Mouse (Mus musculus): ENCODE data around the gene Cdk13. TPM values are rescaled to one million over a fixed set of nuclear protein-coding genes. Genes with fewer than 3 reads are reported as not detected.

The Cdk13 gene
- polyA plus RNA-seq, 1 experiment: 34.0 TPM

DNA sequence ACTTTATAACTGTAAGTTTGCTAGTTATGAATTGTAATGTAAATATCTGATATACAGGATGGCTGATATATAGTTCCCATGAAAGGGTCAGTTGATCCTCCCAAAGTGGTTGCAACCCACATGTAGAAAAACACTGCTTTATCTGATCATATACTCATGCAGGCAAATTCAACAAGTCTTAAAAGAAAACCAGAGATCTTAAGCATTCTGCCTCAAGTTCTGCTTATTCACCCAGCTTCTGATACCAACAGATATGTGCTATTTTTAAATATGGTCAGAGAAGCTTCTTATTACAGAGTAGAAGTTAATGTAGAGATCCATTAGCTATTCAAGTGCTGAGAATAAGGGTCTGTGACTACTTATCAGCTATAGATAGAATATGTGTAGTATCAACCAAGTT lies 103.6 kb downstream of the Cdk13 start:
- H3K4me3 ChIP-seq (replicated peaks): no peak overlapping the region
- H3K9me3 ChIP-seq: no peaks in the 10 kb centered on the region
- no peak for TF ChIP-seq GATA1 (IDR thresholded peaks at IDR 0.05; ENCODE audit: borderline replicate concordance, low read length)
- H3K4me1 ChIP-seq: peaks cover 37% of the 10 kb centered on the region
- peaks cover 43% of the 10 kb centered on the region for H3K36me3 ChIP-seq (replicated peaks; ENCODE audit: low read length)
- no peaks in the 10 kb centered on the region for H3K27me3 ChIP-seq (replicated peaks)

DNA sequence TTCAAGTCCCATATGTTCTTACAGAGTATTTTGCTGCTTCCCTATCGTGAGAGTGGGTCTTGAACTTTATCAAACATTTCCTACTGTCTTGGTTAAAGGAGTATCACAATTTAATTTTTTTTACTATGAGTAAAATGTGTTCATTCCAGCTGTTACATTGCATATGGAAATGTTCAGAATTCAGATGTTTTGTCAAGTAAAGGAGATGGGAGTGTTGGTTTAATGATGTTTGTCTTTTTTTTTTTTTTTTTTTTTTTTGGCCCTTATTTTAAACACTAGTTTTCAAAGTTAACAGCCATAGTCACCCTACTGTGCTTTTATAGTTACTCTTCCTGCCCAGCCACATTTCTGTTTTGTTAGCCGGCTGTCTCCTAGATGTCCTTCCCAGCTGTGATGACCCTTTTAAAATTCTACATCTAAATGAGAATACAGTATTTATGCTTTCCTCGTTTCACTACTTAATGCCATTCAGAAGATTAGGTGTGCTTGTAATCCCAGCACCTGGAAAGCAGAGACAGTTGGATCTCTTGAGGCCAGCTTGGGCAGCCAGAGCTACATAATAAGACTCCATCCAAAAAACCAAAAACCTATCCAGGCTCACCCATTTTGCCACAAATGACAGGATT lies 104.7 kb downstream of the Cdk13 start:
- no peaks in the 10 kb centered on the region for H3K9me3 ChIP-seq
- TF ChIP-seq FLI1 (IDR thresholded peaks at IDR 0.05; ENCODE audit: low read length) (no peak), GATA1 (IDR thresholded peaks at IDR 0.05; ENCODE audit: borderline replicate concordance, low read length) (no peak)
- no peaks in the 10 kb centered on the region for H3K27me3 ChIP-seq (replicated peaks)
- H3K4me1 ChIP-seq: peaks cover 37% of the 10 kb centered on the region
- H3K4me3 ChIP-seq (replicated peaks): no peak overlapping the region
- peaks cover 41% of the 10 kb centered on the region for H3K36me3 ChIP-seq (replicated peaks; ENCODE audit: low read length)

DNA sequence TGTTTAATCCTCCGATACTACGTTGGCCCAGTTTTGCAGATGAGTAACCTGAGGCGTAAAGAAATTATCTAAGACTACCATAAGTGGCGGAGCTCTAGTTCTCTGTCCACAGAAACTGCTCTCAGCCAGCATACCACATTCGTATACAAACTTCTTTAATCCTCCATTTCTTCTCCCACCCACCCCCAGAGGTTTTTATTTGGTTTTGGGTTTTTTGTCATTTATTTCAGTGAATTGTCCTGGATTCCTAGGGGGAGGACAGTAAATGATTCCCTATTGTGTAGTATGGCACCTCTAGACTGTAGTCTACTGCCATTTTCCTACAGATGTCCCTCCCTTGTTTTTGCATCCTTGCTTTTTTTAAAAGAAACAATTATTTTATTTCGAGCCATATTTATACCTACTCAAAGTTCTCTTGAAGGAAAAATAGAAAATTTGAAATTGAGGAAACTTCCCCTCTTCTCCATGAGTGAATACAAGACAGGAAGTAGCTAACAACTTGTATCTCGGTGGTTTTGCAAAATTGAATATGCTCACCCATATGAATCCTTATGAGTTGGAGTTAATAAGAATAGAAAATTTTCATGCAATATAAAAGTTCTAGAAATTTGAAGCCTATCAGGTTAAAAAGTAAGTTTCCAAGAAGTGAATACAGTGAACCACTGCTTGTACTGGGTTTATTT lies 108.9 kb downstream of the Cdk13 start:
- Histone ChIP-seq H3K9me3 (no peaks in the 10 kb centered on the region), H3K27me3 (replicated peaks) (no peaks in the 10 kb centered on the region), H3K4me3 (replicated peaks) (peak overlapping the region; percentile 94), H3K4me1 (peaks cover 28% of the 10 kb centered on the region), H3K36me3 (replicated peaks; ENCODE audit: low read length) (peaks cover 11% of the 10 kb centered on the region)
- no peak for TF ChIP-seq GATA1 (IDR thresholded peaks at IDR 0.05; ENCODE audit: borderline replicate concordance, low read length)
- no peak for TF ChIP-seq FLI1 (IDR thresholded peaks at IDR 0.05; ENCODE audit: low read length)

DNA sequence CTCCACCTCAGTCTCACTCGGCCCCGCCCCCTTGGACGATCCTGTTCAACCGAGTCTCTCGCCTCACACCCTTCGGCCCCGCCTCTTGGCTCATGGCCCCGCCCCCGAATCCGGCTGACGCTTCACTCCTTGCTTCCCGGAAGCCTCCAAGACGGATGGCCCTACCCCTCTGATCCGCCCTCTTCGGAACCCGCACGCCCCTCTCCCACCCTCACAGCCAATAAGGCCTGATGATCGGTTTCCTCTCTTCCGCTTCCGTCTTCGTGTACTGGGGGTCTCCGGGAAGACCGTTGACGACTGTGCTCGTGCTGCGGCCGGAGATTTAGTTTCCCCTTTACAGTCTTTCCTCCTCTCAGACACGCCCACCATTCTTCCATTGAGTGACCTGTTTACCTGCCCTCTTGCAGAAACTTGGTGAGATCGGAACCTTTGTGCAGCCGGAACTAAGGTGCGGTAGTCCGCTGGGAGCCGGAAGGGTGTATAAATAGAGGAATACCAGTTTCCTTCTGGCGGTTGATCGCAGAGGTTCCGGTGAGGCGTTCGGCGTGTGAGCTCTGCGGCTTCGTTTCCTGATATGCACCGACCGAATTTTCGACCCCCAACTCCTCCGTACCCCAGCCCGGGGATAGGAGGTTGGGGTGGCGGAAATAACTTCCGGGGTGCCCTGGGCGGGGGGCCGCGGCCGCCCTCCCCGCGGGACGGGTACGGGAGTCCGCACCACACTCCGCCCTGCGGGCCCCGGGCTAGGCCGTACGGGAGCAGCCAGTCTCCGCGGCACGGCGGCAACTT lies 109.8 kb downstream of the Cdk13 start, which contains the start of the genes Mplkip and Sugct:
Mplkip (plus strand) TSS at position 282 of the 789 bp plus-strand sequence.
Sugct (minus strand) TSS at position 643 of the 789 bp plus-strand sequence.
- Histone ChIP-seq H3K4me3 (replicated peaks) (peak within 1 kb of the TSS; percentile 94), H3K36me3 (replicated peaks; ENCODE audit: low read length) (peaks cover 8% of the 10 kb centered on the region), H3K4me1 (peaks cover 18% of the 10 kb centered on the region), H3K9me3 (no peaks in the 10 kb centered on the region), H3K27me3 (replicated peaks) (no peaks in the 10 kb centered on the region)
- TF ChIP-seq GATA1 (IDR thresholded peaks at IDR 0.05; ENCODE audit: borderline replicate concordance, low read length) (no peak), FLI1 (IDR thresholded peaks at IDR 0.05; ENCODE audit: low read length) (no peak; the same call in 1 of the 2 replicates)

DNA sequence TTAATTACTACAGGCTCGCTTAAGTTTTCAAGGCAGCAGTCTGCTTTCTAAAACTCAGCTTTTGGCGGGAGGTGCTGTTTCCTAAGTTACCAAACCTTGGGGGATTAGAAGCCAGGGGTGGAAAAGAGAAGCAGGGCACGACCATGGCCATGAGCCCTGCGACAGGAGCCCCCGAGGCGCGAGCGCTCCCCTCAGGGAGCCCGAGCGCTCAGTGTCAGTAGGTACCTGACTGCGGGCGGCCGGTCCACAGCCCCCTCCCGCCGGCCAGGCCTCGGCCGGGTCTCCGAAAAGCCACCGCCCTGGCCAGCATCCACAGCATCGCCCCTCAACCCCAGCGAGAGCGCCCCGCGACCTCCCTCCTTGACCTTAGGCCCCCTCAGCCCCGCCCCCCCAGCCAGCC lies 110.5 kb downstream of the Cdk13 start:
- TF ChIP-seq FLI1 (IDR thresholded peaks at IDR 0.05; ENCODE audit: low read length) (no peak), GATA1 (IDR thresholded peaks at IDR 0.05; ENCODE audit: borderline replicate concordance, low read length) (no peak)
- Histone ChIP-seq H3K9me3 (no peaks in the 10 kb centered on the region), H3K4me3 (replicated peaks) (peak overlapping the region; percentile 94), H3K4me1 (peaks cover 17% of the 10 kb centered on the region), H3K36me3 (replicated peaks; ENCODE audit: low read length) (peaks cover 8% of the 10 kb centered on the region), H3K27me3 (replicated peaks) (no peaks in the 10 kb centered on the region)

DNA sequence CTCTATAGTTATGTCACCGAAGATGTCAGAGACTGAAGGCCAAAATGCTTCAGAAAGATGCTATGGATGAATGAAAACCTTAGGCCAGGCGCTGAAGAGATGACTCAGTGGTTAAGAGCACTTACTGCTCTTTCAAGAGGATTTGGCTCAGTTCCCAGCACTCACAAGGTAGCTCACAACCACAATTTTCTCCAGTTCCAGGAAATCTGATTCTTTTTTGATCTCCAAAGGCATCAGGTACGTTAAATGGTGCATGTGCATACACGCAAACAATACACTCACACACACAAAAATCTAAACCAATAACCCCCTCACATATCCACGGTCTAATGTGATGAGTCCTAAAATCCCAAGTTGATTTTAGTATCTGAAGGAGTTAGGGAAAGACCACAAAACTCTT lies 111.1 kb downstream of the Cdk13 start:
- Histone ChIP-seq H3K27me3 (replicated peaks) (no peaks in the 10 kb centered on the region), H3K4me3 (replicated peaks) (peak overlapping the region; percentile 94), H3K36me3 (replicated peaks; ENCODE audit: low read length) (peaks cover 8% of the 10 kb centered on the region), H3K9me3 (no peaks in the 10 kb centered on the region), H3K4me1 (peaks cover 12% of the 10 kb centered on the region)
- no peak for TF ChIP-seq GATA1 (IDR thresholded peaks at IDR 0.05; ENCODE audit: borderline replicate concordance, low read length)
- TF ChIP-seq FLI1 (IDR thresholded peaks at IDR 0.05; ENCODE audit: low read length): no peak

DNA sequence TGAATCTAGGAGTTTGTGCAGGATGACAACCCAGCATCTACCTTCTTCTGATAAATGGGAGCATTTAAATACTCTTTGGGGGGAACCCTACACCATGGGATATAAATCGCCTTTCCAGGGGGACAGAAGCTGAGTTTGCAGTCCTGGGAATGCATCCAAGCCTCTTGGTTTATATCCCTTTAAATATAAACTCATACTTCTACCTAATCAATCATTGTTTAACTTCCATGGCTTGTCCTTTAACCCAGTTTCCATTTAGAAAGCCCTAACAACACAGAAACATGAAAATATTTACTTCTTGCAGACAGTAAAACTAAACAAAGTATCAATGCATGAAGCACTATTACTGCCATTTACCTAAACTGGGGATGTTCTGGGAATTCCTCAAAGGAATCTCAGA lies 113.5 kb downstream of the Cdk13 start:
- H3K9me3 ChIP-seq: no peaks in the 10 kb centered on the region
- no peaks in the 10 kb centered on the region for H3K36me3 ChIP-seq (replicated peaks; ENCODE audit: low read length)
- H3K4me3 ChIP-seq (replicated peaks): no peak overlapping the region
- TF ChIP-seq FLI1 (IDR thresholded peaks at IDR 0.05; ENCODE audit: low read length): no peak
- no peak for TF ChIP-seq GATA1 (IDR thresholded peaks at IDR 0.05; ENCODE audit: borderline replicate concordance, low read length)
- H3K4me1 ChIP-seq: peaks cover 7% of the 10 kb centered on the region
- H3K27me3 ChIP-seq (replicated peaks): no peaks in the 10 kb centered on the region

DNA sequence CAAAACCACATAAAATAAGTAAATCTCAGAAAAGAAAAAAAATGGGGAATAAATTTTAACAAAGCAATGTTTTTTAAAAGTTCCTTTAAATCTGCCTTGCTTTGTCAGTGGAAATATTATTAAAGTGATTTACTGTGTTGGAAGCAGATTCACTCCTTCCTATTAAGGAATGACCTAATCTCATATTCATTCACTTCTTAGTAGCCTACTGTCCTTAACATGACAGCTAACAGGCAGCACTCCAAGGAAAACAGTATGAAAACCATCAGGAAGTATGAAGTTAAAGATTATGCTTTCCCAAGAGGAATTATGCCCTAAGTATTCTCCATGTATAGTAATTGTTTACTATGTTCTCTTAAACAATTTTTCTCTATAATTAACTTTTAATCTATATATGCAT lies 114.2 kb downstream of the Cdk13 start:
- Histone ChIP-seq H3K4me1 (peaks cover 7% of the 10 kb centered on the region), H3K27me3 (replicated peaks) (no peaks in the 10 kb centered on the region), H3K36me3 (replicated peaks; ENCODE audit: low read length) (no peaks in the 10 kb centered on the region), H3K9me3 (no peaks in the 10 kb centered on the region), H3K4me3 (replicated peaks) (no peak overlapping the region)
- no peak for TF ChIP-seq GATA1 (IDR thresholded peaks at IDR 0.05; ENCODE audit: borderline replicate concordance, low read length)
- TF ChIP-seq FLI1 (IDR thresholded peaks at IDR 0.05; ENCODE audit: low read length): no peak

DNA sequence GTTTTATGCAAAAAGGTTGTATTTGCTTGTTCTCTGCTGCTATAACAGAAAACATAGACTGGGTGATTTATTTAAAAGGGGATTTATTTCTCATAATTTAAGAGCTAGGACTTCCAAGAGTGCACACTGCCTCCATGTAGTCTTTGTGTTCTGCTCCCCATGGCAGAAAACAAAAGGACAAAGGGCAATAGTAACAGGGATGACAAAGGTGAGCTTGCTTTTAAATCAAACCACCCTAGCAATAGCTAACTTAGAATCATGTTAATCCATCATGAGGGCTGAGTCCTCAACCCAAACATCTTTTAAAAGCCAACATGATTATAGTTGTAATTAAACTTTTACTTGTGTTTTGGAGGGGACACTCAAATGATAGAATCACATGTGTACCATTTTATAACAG lies 115.4 kb downstream of the Cdk13 start:
- H3K9me3 ChIP-seq: no peaks in the 10 kb centered on the region
- no peak overlapping the region for H3K4me3 ChIP-seq (replicated peaks)
- peaks cover 7% of the 10 kb centered on the region for H3K4me1 ChIP-seq
- TF ChIP-seq GATA1 (IDR thresholded peaks at IDR 0.05; ENCODE audit: borderline replicate concordance, low read length) (no peak), FLI1 (IDR thresholded peaks at IDR 0.05; ENCODE audit: low read length) (no peak)
- H3K27me3 ChIP-seq (replicated peaks): no peaks in the 10 kb centered on the region
- no peaks in the 10 kb centered on the region for H3K36me3 ChIP-seq (replicated peaks; ENCODE audit: low read length)

DNA sequence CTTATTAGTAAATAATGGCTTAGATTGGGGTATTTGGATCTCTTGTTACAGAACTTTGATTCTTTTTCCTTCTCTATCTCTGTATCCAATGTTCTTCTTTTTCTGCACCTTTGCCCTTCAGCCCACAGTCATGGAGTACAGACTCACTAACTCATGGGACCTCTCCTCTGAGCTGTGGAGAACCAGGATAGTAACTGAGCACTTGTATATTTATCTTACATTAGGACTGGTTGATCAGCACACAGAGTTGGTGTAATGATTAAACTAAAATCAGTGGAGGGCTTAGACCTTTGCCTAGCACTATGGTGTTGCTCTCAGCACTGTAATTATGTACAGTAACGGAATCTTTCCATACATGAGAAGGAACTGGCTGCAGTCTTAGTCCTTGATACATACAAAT lies 133.8 kb downstream of the Cdk13 start:
- Histone ChIP-seq H3K27me3 (replicated peaks) (no peaks in the 10 kb centered on the region), H3K36me3 (replicated peaks; ENCODE audit: low read length) (no peaks in the 10 kb centered on the region), H3K4me1 (no peaks in the 10 kb centered on the region), H3K4me3 (replicated peaks) (no peak overlapping the region), H3K9me3 (no peaks in the 10 kb centered on the region)
- TF ChIP-seq GATA1 (IDR thresholded peaks at IDR 0.05; ENCODE audit: borderline replicate concordance, low read length) (no peak), FLI1 (IDR thresholded peaks at IDR 0.05; ENCODE audit: low read length) (no peak)
